Mouse (Mus musculus) left cerebral cortex, adult 9 months (tissue): ENCODE data around the gene Zfand3.
A peak's percentile ranks its signal among the peaks of the same experiment; 100 is the strongest.

Source experiments
- DNase-seq, 2 experiments: peaks; one replicate each; pipeline ENCODE4 v3.0.0; 2022; ENCODE audit warnings: low spot score in 2 of 2

Gene Zfand3

GRCm38 (mm10) chr17:30149911-30150310 is 145.4 kb downstream of the Zfand3 start:
- DNase-seq: no peak

DNA sequence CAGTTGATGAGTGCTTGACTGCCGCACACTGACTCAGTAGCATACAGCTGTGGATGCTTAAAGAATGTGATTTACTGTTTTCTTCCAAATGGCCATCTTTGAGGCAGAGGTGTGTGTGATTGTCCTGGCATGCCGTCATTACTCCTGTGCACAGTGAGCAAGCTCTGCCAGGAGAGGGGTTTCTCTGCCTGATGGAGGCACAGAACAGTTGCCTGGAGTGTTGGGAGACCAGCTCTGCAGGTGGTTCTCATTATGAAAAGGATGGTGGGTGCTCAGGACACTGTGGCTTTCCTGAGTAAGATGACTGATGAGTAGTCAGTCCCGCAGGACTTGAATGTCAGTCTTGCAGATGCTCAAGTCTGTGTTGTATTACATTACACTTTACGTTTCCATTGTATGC is 149.6 kb downstream of the Zfand3 start:
- DNase-seq: no peak

DNA sequence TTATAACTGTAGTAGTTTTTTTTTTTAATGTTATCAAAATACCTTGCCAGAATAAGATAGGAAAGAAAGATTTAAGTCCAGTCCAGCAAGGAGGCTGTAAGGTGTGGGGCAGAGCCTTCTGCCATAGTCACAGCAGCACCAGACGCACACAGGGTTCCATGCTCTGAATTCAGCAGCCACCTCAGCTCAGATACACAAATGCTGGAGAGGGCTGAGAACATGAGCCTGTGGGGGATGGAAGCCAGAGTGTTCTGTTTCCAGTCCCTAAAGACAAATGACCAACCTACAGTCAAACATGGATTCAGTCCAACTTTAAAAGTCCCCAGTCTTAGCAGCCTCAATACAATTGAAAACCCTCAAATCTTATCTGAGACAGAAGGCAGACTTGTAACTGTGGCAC is 150.3 kb downstream of the Zfand3 start:
- no peak for DNase-seq

DNA sequence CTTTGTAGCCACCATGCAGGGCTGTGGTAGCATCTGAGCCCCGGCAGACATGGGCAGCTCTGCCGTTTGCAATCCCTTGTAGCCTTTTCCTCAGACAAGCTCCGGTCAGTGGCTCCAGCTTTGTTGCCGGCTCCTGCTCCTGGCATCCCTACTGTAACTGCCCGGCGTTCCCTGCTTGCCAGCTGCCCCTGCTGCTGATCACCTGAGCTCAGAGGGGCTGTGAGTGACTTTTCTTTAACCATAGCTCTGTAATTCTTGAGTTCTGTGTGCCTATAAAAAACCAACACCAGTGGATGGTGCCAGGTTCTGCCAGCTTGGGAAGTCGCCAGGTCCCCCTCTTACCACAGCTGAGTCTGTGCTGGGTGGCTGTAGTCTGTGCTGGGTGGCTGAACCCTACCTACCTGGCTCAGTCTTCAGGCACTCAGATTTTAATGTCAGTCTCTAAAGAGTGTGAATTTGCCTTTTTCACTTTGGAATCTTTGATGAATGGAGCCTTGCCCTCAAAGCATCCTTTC is 150.9 kb downstream of the Zfand3 start:
- no peak for DNase-seq

GRCm38 (mm10) chr17:30158419-30159108 is 154.0 kb downstream of the Zfand3 start:
- DNase-seq: no peak

DNA sequence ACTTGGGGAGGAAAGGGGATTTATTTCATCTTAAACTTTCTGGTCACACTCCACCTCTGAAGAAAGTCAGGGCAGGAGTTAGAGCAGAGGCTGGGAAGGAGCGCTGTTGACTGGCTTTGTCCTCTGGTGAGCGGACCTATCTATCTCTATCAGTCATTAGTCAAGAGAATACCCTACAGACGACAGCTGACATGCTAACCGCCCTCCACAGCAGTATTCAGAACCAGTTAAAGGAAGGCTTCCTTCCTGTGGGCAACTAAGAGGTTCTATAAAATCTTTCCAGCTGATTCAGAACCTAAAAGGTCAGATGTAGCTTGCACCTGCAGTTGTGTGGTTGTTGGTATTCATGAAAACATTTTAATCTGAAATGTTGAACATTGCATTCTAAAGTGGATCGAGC is 154.8 kb downstream of the Zfand3 start:
- no peak for DNase-seq

- DNase-seq: no peak
Measured at GRCm38 (mm10) chr17:30160823-30161432, 156.4 kb downstream of the Zfand3 start.

DNA sequence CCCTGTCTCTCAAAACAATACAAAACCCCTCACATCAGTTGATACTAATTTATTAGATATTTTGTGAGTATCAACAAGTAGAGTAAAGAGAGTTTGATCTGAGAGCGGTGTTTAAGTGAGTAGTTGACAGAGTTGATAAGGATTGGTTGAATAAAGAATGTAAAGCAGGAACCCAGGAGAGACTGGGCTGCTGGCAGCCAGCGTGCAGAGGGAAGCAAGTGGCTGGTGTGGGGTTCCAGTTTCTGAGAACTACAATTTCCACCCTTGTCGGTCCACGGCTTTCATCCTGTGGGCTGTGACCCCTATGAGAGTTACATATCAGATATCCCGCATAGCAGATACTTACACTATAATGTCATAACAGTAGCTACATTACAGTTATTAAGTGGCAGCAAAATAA is 158.4 kb downstream of the Zfand3 start:
- DNase-seq: no peak

- DNase-seq: no peak
Measured at GRCm38 (mm10) chr17:30163793-30164192, 159.3 kb downstream of the Zfand3 start.

DNA sequence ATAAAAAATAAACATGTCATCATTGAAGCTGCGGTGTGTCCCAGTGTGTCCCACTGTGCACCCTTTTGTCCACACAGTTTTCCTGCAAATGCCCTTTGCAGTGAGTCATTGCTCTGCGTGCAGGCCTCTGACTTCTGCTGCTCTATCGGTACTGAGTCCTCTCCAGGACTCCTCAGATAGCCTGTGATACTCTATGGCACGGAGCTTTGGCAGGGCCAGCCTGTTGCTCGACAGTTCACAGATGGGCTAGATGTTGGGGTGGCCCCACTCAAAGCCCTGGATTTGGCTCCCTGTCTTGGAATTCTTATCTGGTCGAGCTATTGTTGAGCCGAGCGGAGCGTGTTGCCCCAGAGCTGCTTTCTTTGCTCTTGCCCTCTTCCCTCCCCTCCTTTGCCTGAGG is 160.3 kb downstream of the Zfand3 start:
- DNase-seq: no peak

DNA sequence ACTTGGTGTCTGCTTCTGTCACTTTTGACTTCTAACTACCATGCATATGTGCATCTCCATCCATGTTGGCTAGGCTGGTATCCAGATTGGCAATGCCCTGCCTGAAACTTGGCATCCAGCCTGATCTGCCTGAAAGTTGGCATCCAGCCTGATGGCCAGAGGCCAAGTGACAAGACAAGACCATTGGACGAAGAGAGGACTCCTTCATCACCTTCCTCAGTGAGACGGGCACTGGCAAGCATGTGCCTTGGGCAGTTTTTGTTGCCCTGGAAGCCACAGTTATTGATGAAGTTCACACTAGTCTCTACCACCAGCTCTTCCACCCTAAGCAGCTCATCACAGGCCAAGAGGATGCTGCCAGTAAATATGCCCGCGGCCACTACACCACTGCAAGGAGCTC is 172.9 kb downstream of the Zfand3 start:
- DNase-seq: no peak

DNA sequence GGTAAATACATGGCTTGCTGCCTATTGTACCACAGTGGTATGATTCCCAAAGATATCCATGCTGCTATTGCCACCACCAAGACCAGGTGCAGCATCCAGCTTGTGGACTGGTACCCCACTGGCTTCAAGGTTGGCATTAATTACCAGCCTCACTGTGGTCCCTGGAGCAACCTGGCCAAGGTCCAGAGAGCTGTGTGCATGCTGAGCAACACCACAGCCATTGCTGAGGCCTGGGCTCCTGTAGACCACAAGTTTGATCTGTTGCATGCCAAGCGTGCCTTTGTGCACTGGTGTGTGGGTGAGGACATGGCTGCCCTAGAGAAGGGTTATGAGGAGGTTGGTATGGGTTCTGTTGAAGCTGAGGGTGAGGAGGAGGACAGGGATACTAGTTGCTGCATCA is 173.9 kb downstream of the Zfand3 start:
- DNase-seq: no peak

GRCm38 (mm10) chr17:30180197-30180596 is 175.7 kb downstream of the Zfand3 start:
- DNase-seq: no peak

- no peak for DNase-seq
Measured at GRCm38 (mm10) chr17:30181554-30181953, 177.0 kb downstream of the Zfand3 start.

DNA sequence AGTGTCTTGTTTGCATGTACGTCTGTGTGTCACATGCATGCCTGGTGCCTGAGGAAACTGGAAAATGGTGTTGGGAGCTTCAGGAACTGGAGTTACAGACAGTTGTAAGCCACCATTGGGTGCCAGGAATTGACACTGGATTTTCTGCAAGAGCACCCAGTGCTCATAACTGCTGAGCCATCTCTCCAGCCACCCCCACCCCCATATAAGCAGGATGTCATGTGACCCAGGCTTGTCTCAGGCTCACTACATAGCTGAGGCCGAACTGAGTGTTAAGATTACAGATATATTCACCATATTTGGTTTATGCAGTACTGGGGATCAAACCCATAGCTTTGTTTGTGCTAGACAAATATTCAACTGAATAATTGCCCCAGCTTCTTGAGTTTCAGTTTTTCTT is 177.5 kb downstream of the Zfand3 start:
- DNase-seq: no peak

GRCm38 (mm10) chr17:30183561-30183960 is 179.0 kb downstream of the Zfand3 start:
- no peak for DNase-seq

- no peak for DNase-seq
Measured at GRCm38 (mm10) chr17:30187154-30187553, 182.6 kb downstream of the Zfand3 start.

DNA sequence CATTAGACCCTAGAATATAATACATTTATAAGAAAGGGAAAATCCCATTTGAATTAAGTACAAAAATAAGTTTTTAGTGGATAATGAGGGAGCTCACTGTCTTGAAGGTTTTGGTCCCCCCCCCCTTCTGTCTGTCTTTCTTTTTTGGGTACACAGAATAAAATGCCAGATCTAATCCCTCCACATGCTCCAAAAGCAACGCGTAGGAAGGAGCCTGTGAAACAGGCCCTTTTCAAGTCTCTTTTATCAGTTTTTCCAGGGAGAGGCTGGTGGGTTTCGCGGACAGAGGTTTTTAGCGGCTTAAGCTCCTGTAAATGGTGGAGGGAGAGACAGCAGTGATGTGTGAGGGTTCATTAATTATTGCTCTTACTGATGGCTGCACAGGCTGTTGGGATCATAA is 183.0 kb downstream of the Zfand3 start:
- DNase-seq: no peak

DNA sequence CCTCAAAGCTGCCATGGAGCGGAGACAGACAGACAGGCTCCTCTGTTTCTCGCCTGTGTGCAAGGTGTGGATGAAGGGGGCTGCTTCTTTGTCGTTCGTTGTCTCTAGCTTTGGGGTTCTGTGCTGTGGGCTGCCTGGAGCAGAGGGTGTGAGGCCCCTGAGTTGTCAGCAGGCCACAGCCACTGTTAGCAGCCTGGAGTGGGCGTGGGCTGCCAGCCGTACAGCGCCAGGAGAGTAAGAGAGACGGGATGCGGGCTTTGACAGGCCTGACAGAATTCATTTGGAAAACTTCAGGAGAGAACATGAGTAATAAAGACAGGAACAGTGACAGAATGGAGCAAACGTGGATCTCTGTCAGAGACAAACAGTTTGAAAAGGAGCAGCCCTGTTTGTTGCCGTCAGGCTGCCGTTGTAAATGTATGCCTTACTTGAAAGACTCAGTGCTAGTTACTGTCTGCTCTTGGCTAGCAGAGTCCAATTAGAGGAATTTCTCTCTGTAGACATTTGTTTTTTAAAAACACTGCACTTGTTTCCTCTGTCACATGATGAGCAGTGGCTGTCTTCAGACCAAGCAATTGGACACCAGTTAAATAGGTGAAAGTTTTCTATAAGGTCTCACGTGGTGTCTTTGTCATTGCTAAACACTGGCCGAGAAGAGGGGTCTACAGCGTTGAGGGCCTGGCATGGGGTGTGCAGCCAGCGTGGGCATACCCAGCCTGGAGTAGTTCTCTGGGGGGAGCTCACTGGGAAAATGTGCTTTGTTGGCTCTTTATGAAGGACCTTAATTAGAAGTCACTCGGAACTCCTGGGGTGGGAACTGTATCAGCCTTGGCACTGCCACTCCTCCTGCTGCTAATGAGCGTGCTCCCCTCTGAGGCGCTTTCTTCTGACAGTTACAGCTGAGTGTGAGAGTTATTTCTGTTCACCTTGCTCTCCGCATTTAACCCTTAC is 183.8 kb downstream of the Zfand3 start:
- peak in 1 of 2 experiments; percentile 57 for DNase-seq

GRCm38 (mm10) chr17:30191097-30191640 is 186.6 kb downstream of the Zfand3 start:
- DNase-seq: peak in 1 of 2 experiments; percentile 1

- peak in 1 of 2 experiments; percentile 37 for DNase-seq
Measured at GRCm38 (mm10) chr17:30192416-30193005, 188.0 kb downstream of the Zfand3 start.

- DNase-seq: peak in 1 of 2 experiments; percentile 2
Measured at GRCm38 (mm10) chr17:30193615-30194014, 189.1 kb downstream of the Zfand3 start.
